Mouse (Mus musculus) intestine, embryonic 16.5 days (tissue): ENCODE measurements around the gene Usp48. TPM values are rescaled to one million over a fixed set of nuclear protein-coding genes. Genes with fewer than 3 reads are reported as not detected.
A peak's percentile ranks its signal among the peaks of the same experiment; 100 is the strongest.

Experiments used
- ATAC-seq: fragments of 200-750 bp; cut with Nextera tagmentation; 2 replicates; pipeline ENCODE4 v1.8.0; 2017; ENCODE audit warnings: moderate TSS enrichment, moderate library complexity
- H3K27ac ChIP-seq: fragments of 300-500 bp; sonication (generic); 2 replicates; pipeline ENCODE4 v1.5.1; 2014; ENCODE audit warnings: mild to moderate bottlenecking, low read length
- H3K27me3 ChIP-seq: fragments of 300-500 bp; sonication (generic); replicated peaks from 2 replicates; pipeline ENCODE4 v1.6.1; 2014; ENCODE audit warnings: low read length, control low read depth, mixed read lengths; ENCODE audit not compliant: control insufficient read depth, insufficient read depth
- H3K36me3 ChIP-seq: fragments of 300-500 bp; sonication (generic); 2 replicates; pipeline ENCODE4 v1.6.1; 2014; ENCODE audit warnings: low read length, control low read depth; ENCODE audit not compliant: control insufficient read depth, insufficient read depth
- H3K4me1 ChIP-seq: fragments of 300-500 bp; sonication (generic); 2 replicates; pipeline ENCODE4 v1.6.1; 2014; ENCODE audit warnings: low read length, control low read depth, mixed read lengths; ENCODE audit not compliant: control insufficient read depth, insufficient read depth
- H3K4me2 ChIP-seq: fragments of 300-500 bp; sonication (generic); 2 replicates; pipeline ENCODE4 v1.6.1; 2014; ENCODE audit warnings: low read depth, low read length, control low read depth
- H3K4me3 ChIP-seq: fragments of 300-500 bp; sonication (generic); 2 replicates; pipeline ENCODE4 v1.5.1; 2014; ENCODE audit warnings: mild to moderate bottlenecking, low read length
- H3K9ac ChIP-seq: fragments of 300-500 bp; sonication (generic); 2 replicates; pipeline ENCODE4 v1.6.1; 2014; ENCODE audit warnings: low read depth, low read length
- H3K9me3 ChIP-seq: fragments of 300-500 bp; sonication (generic); 2 replicates; pipeline ENCODE4 v1.6.1; 2016; ENCODE audit warnings: low read length, control low read depth; ENCODE audit not compliant: control insufficient read depth
- WGBS: fragments of 180-500 bp; shearing (Covaris S2); extraction: QIAGEN DNeasy Blood & Tissue Kit; methylation state at CpG from one replicate; pipeline ENCODE4 v1.1.7; 2014; 5-methylcytosine and 5-hydroxymethylcytosine counted together
- polyA plus RNA-seq: library from polyadenylated mRNA; unstranded; fragments of >200 nt; fragmentation: Nextera tagmentation; extraction: Ambion mirVana; gene quantifications from 2 replicates; pipeline ENCODE4 v1.2.1, GENCODE M21; 2015

Gene Usp48
- polyA plus RNA-seq, 1 experiment from 2014 or later = 48.3 TPM

- H3K27ac ChIP-seq = no peak within 1 kb of the TSS
- peak; percentile 55 for ATAC-seq
- no peaks in the 10 kb centered on the region for H3K9me3 ChIP-seq
- H3K27me3 ChIP-seq = peaks cover 12% of the 10 kb centered on the region
- peak within 1 kb of the TSS; percentile 61 for H3K4me3 ChIP-seq
- peak within 1 kb of the TSS; percentile 69 for H3K9ac ChIP-seq
- under 1% methylated on average over 34 of the region's 44 CpGs for WGBS
- H3K4me1 ChIP-seq = peaks cover 6% of the 10 kb centered on the region
- no peaks in the 10 kb centered on the region for H3K36me3 ChIP-seq
- H3K4me2 ChIP-seq = peak within 1 kb of the TSS; percentile 95
Measured at GRCm38 (mm10) chr4:137664433-137664979, 71.0 kb downstream of the Usp48 start, which contains the start of gene Rap1gap. Rap1gap (plus strand) TSS chr4:137664726.

DNA sequence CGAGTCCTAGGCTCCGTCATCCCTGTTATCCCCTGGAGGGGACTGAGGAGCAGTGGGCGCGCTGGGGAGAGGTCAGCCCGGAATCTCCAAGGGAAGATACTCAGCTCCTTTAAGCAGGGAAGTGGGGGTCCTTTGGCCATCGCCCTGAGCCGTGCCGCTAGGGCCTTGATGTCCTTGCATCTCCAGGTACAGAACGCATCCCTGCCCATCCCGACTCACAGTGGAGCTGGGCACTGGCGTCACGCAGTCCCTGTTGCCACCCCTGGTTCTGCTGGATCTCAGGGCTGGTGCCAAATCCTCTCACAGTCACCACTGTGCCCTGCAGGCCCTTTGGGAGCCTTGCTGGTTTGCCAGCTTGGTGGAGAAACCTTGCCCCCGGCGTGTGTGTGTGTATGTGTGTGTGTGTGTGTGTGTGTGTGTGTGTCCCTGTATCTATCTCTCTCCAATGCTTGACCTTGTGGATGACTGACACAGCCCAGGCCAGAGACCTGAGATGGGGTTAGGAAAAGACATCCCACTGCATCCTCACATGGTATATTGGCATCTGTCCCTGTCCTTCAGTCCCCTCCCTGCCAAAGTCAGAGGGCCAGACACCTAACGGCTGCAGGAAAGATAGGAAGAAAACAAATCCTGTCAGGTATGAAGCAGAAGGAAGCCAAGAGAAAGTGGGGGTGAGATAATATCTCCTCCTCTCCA is 71.6 kb downstream of the Usp48 start:
- Histone ChIP-seq H3K36me3 (no peaks in the 10 kb centered on the region), H3K4me3 (peak overlapping the region; percentile 61), H3K27me3 (peaks cover 12% of the 10 kb centered on the region), H3K4me1 (peaks cover 6% of the 10 kb centered on the region), H3K9me3 (no peaks in the 10 kb centered on the region), H3K9ac (peak overlapping the region; percentile 69), H3K4me2 (peak overlapping the region; percentile 95), H3K27ac (no peak overlapping the region)
- WGBS = 15% methylated on average over 15 of the region's 15 CpGs
- no peak for ATAC-seq

GRCm38 (mm10) chr4:137665791-137666190 is 72.2 kb downstream of the Usp48 start:
- H3K36me3 ChIP-seq = no peaks in the 10 kb centered on the region
- H3K4me1 ChIP-seq = peaks cover 6% of the 10 kb centered on the region
- H3K9me3 ChIP-seq = no peaks in the 10 kb centered on the region
- 88% methylated on average over 5 of the region's 5 CpGs for WGBS
- no peak overlapping the region for H3K4me3 ChIP-seq
- ATAC-seq = no peak
- no peak overlapping the region for H3K27ac ChIP-seq
- no peak overlapping the region for H3K9ac ChIP-seq
- no peak overlapping the region for H3K4me2 ChIP-seq
- peaks cover 12% of the 10 kb centered on the region for H3K27me3 ChIP-seq

- no peak overlapping the region for H3K9ac ChIP-seq
- peaks cover 12% of the 10 kb centered on the region for H3K27me3 ChIP-seq
- peaks cover 6% of the 10 kb centered on the region for H3K4me1 ChIP-seq
- no peaks in the 10 kb centered on the region for H3K36me3 ChIP-seq
- no peak overlapping the region for H3K4me3 ChIP-seq
- no peaks in the 10 kb centered on the region for H3K9me3 ChIP-seq
- no peak for ATAC-seq
- no peak overlapping the region for H3K4me2 ChIP-seq
- H3K27ac ChIP-seq = no peak overlapping the region
- WGBS = 65% methylated on average over 5 of the region's 5 CpGs
Measured at GRCm38 (mm10) chr4:137666283-137666957, 72.9 kb downstream of the Usp48 start.

GRCm38 (mm10) chr4:137666958-137667345 is 73.4 kb downstream of the Usp48 start:
- no peaks in the 10 kb centered on the region for H3K9me3 ChIP-seq
- peaks cover 6% of the 10 kb centered on the region for H3K4me1 ChIP-seq
- no peak overlapping the region for H3K4me2 ChIP-seq
- H3K36me3 ChIP-seq = no peaks in the 10 kb centered on the region
- WGBS = 69% methylated on average over 8 of the region's 8 CpGs
- peaks cover 12% of the 10 kb centered on the region for H3K27me3 ChIP-seq
- no peak overlapping the region for H3K27ac ChIP-seq
- no peak overlapping the region for H3K4me3 ChIP-seq
- H3K9ac ChIP-seq = peak overlapping the region; percentile 11; the same call in 1 of the 2 replicates
- no peak for ATAC-seq

GRCm38 (mm10) chr4:137667747-137668146 is 74.2 kb downstream of the Usp48 start:
- 56% methylated on average over 5 of the region's 5 CpGs for WGBS
- Histone ChIP-seq H3K4me2 (no peak overlapping the region), H3K4me3 (no peak overlapping the region), H3K4me1 (peaks cover 6% of the 10 kb centered on the region), H3K27me3 (peaks cover 12% of the 10 kb centered on the region), H3K9ac (no peak overlapping the region), H3K27ac (no peak overlapping the region), H3K36me3 (no peaks in the 10 kb centered on the region), H3K9me3 (no peaks in the 10 kb centered on the region)
- no peak for ATAC-seq

- Histone ChIP-seq H3K27me3 (no peaks in the 10 kb centered on the region; the same call in 1 of the 2 replicates), H3K9ac (no peak overlapping the region), H3K4me3 (no peak overlapping the region), H3K36me3 (no peaks in the 10 kb centered on the region), H3K4me2 (no peak overlapping the region), H3K4me1 (no peaks in the 10 kb centered on the region), H3K27ac (no peak overlapping the region), H3K9me3 (no peaks in the 10 kb centered on the region)
- 70% methylated on average over 13 of the region's 13 CpGs for WGBS
- ATAC-seq = 0 out of 2 replicates have a peak, but pooled peaks have one; percentile 31
Measured at GRCm38 (mm10) chr4:137671711-137672500, 78.4 kb downstream of the Usp48 start.

DNA sequence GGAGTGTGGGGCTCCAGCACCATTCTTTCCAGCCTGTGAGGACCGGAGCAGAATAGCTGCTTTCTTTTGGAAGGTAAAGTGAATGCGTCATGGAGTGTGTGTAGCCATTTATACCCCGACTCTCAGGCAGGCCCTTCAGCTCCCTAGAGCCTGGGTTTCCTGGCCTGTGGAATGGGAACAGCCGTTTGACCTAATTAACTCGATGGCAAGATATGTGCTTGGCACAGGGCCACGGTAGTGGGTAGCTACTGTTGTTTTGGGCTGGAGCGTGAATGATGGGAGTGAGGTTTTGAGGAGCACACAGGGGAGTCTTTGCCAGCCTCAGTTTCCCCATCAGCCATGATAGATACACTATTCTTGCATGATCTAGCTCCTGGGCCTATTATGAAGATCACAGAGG is 82.0 kb downstream of the Usp48 start:
- Histone ChIP-seq H3K9me3 (no peaks in the 10 kb centered on the region), H3K4me3 (no peak overlapping the region), H3K36me3 (no peaks in the 10 kb centered on the region), H3K4me2 (no peak overlapping the region), H3K4me1 (no peaks in the 10 kb centered on the region), H3K27ac (no peak overlapping the region), H3K9ac (no peak overlapping the region), H3K27me3 (peaks cover 9% of the 10 kb centered on the region)
- 65% methylated on average over 7 of the region's 7 CpGs for WGBS
- no peak for ATAC-seq

DNA sequence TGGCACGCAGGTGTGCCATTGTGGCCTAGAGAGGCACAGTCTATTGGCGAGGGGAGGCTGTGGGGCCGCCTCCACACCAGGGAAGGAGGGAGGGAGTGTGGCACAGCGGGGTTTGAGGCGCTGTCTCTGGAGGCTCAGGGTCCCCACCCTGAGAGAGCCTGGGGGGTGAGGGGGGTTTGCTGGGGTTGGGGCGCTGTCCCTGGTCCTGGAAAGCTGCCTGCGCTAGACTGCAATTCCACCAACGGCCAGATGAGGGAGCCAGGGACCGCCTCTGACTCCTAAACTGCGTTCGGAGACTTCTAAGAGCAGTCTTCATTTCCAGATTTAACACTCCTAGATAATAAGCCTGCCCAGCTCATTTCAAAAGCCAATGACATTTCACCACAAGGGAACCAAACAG is 82.5 kb downstream of the Usp48 start:
- Histone ChIP-seq H3K36me3 (no peaks in the 10 kb centered on the region), H3K4me3 (no peak overlapping the region), H3K4me2 (no peak overlapping the region), H3K4me1 (no peaks in the 10 kb centered on the region; the same call in 1 of the 2 replicates), H3K27ac (no peak overlapping the region), H3K9ac (no peak overlapping the region), H3K27me3 (peaks cover 14% of the 10 kb centered on the region), H3K9me3 (no peaks in the 10 kb centered on the region)
- ATAC-seq = peak; percentile 38
- WGBS = 10% methylated on average over 9 of the region's 11 CpGs
